Mouse (Mus musculus): ENCODE data around the gene Gpsm1. TPM values are rescaled to one million over a fixed set of nuclear protein-coding genes. Genes with fewer than 3 reads are reported as not detected.

Gene Gpsm1
- polyA plus RNA-seq, 1 experiment from 2014 or later, result 64.4 TPM

GRCm38 (mm10) chr2:26387713-26388112 lies 72.4 kb downstream of the Gpsm1 start:
- Histone ChIP-seq H3K27ac (no peak overlapping the region), H3K36me3 (peaks cover 71% of the 10 kb centered on the region), H3K9ac (peak overlapping the region; percentile 95; the same call in 1 of the 2 replicates), H3K4me1 (replicated peaks) (peaks cover 21% of the 10 kb centered on the region), H3K9me3 (replicated peaks) (no peaks in the 10 kb centered on the region), H3K4me2 (peak overlapping the region; percentile 84), H3K27me3 (no peaks in the 10 kb centered on the region), H3K4me3 (peak overlapping the region; percentile 97; the same call in 1 of the 2 replicates)
- WGBS, result 77% methylated on average over 3 of the region's 3 CpGs
- ATAC-seq (replicated peaks; ENCODE audit: insufficient number of reproducible peaks, insufficient read depth, low FRiP score, low read depth), result no peak

GRCm38 (mm10) chr2:26388682-26389153 lies 73.4 kb downstream of the Gpsm1 start:
- H3K4me1 ChIP-seq (replicated peaks), result peaks cover 21% of the 10 kb centered on the region
- peak overlapping the region; percentile 84 for H3K4me2 ChIP-seq
- no peaks in the 10 kb centered on the region for H3K27me3 ChIP-seq
- ATAC-seq (replicated peaks; ENCODE audit: insufficient number of reproducible peaks, insufficient read depth, low FRiP score, low read depth), result peak; percentile 41; the same call in 1 of the 2 replicates
- peak overlapping the region; percentile 70 for H3K27ac ChIP-seq
- under 1% methylated on average over 29 of the region's 45 CpGs for WGBS
- H3K36me3 ChIP-seq, result peaks cover 71% of the 10 kb centered on the region
- no peaks in the 10 kb centered on the region for H3K9me3 ChIP-seq (replicated peaks)
- H3K4me3 ChIP-seq, result peak overlapping the region; percentile 97
- peak overlapping the region; percentile 95 for H3K9ac ChIP-seq

- peaks cover 21% of the 10 kb centered on the region for H3K4me1 ChIP-seq (replicated peaks)
- under 1% methylated on average over 56 of the region's 60 CpGs for WGBS
These were observed 73.9 kb downstream of the Gpsm1 start, which contains the start of the genes Entr1 and Pmpca for GRCm38 (mm10) chr2:26389154-26389690. TSS of gene Entr1 (minus strand) at chr2:26389316. TSS of gene Pmpca (plus strand) at chr2:26389339.

DNA sequence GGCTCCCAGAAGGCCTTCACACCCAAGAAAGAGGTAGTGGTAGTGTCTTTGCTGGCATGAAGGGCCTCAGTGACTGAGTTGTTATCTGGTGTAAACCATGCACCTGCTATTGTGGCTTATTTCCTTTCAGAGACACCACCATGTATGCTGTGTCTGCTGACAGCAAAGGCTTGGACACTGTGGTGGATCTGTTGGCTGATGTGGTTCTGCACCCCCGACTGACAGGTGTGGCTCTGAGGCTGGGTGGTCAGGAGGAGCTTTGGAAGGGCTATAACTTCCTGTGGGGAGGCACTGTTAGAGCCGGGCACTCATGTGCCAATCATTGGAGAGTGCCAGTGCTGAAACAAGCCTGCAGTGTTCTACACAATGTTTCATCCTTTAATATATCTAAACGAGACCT lies 75.6 kb downstream of the Gpsm1 start:
- WGBS, result 78% methylated on average over 3 of the region's 3 CpGs
- no peaks in the 10 kb centered on the region for H3K27me3 ChIP-seq
- ATAC-seq (replicated peaks; ENCODE audit: insufficient number of reproducible peaks, insufficient read depth, low FRiP score, low read depth), result no peak
- H3K27ac ChIP-seq, result no peak overlapping the region
- H3K9ac ChIP-seq, result no peak overlapping the region
- H3K4me2 ChIP-seq, result no peak overlapping the region
- H3K4me1 ChIP-seq (replicated peaks), result peaks cover 21% of the 10 kb centered on the region
- no peak overlapping the region for H3K4me3 ChIP-seq
- peaks cover 71% of the 10 kb centered on the region for H3K36me3 ChIP-seq
- H3K9me3 ChIP-seq (replicated peaks), result no peaks in the 10 kb centered on the region

More at GRCm38 (mm10) chr2:26389154-26389690, 73.9 kb downstream of the Gpsm1 start, which contains the start of the genes Entr1 and Pmpca:
- Histone ChIP-seq H3K9ac (peak within 1 kb of the TSS; percentile 95), H3K27ac (peak within 1 kb of the TSS; percentile 70), H3K4me2 (peak within 1 kb of the TSS; percentile 84), H3K27me3 (no peaks in the 10 kb centered on the region), H3K9me3 (replicated peaks) (no peaks in the 10 kb centered on the region), H3K36me3 (peaks cover 71% of the 10 kb centered on the region), H3K4me3 (peak within 1 kb of the TSS; percentile 97)
- ATAC-seq (replicated peaks; ENCODE audit: insufficient number of reproducible peaks, insufficient read depth, low FRiP score, low read depth), result peak; percentile 86

GRCm38 (mm10) chr2:26391617-26392016 lies 76.3 kb downstream of the Gpsm1 start:
- Histone ChIP-seq H3K4me3 (no peak overlapping the region), H3K36me3 (peaks cover 72% of the 10 kb centered on the region), H3K4me1 (replicated peaks) (peaks cover 21% of the 10 kb centered on the region), H3K4me2 (no peak overlapping the region), H3K27me3 (no peaks in the 10 kb centered on the region), H3K9ac (no peak overlapping the region), H3K9me3 (replicated peaks) (no peaks in the 10 kb centered on the region), H3K27ac (no peak overlapping the region)
- ATAC-seq (replicated peaks; ENCODE audit: insufficient number of reproducible peaks, insufficient read depth, low FRiP score, low read depth), result no peak
- WGBS, result 88% methylated on average over 6 of the region's 6 CpGs

Other genes with a start within 250 kb of the Gpsm1 start
- gene Nacc2, start 192.3 kb upstream of the Gpsm1 start, polyA plus RNA-seq (2015; fragmentation: Nextera tagmentation; extraction: Ambion mirVana), result 5.2 and 8.0 TPM in 2 replicates
- not detected in 2 replicates for gene Lhx3, start 107.2 kb upstream of the Gpsm1 start, polyA plus RNA-seq (2015; fragmentation: Nextera tagmentation; extraction: Ambion mirVana)
- gene Qsox2, start 78.0 kb upstream of the Gpsm1 start, polyA plus RNA-seq (2015; fragmentation: Nextera tagmentation; extraction: Ambion mirVana), result 8.8 and 14.3 TPM in 2 replicates
- gene Ccdc187, start 21.0 kb upstream of the Gpsm1 start, polyA plus RNA-seq (2015; fragmentation: Nextera tagmentation; extraction: Ambion mirVana), result 0.08 and 0.15 TPM in 2 replicates
- gene Dnlz, start 36.6 kb downstream of the Gpsm1 start, polyA plus RNA-seq (2015; fragmentation: Nextera tagmentation; extraction: Ambion mirVana), result 22.1 and 27.9 TPM in 2 replicates
- gene Card9, start 45.4 kb downstream of the Gpsm1 start, polyA plus RNA-seq (2015; fragmentation: Nextera tagmentation; extraction: Ambion mirVana), result 0.60 and 1.7 TPM in 2 replicates
- 16.8 and 19.6 TPM in 2 replicates for gene Snapc4, start 65.1 kb downstream of the Gpsm1 start, polyA plus RNA-seq (2015; fragmentation: Nextera tagmentation; extraction: Ambion mirVana)
- gene Entr1, start 73.8 kb downstream of the Gpsm1 start, polyA plus RNA-seq (2015; fragmentation: Nextera tagmentation; extraction: Ambion mirVana), result 72.3 and 82.9 TPM in 2 replicates
- 103 and 111 TPM in 2 replicates for gene Pmpca, start 73.8 kb downstream of the Gpsm1 start, polyA plus RNA-seq (2015; fragmentation: Nextera tagmentation; extraction: Ambion mirVana)
- gene Inpp5e, start 93.7 kb downstream of the Gpsm1 start, polyA plus RNA-seq (2015; fragmentation: Nextera tagmentation; extraction: Ambion mirVana), result 14.3 and 16.7 TPM in 2 replicates
- gene Sec16a, start 129.7 kb downstream of the Gpsm1 start, polyA plus RNA-seq (2015; fragmentation: Nextera tagmentation; extraction: Ambion mirVana), result 10.5 and 14.5 TPM in 2 replicates
- 10.8 and 24.2 TPM in 2 replicates for gene Notch1, start 201.1 kb downstream of the Gpsm1 start, polyA plus RNA-seq (2015; fragmentation: Nextera tagmentation; extraction: Ambion mirVana)